Mouse (Mus musculus): Measurements from ENCODE around the gene Syngr1. TPM values are rescaled to one million over a fixed set of nuclear protein-coding genes. Genes with fewer than 3 reads are reported as not detected.

Syngr1 gene
- total and polyA plus RNA-seq, 3 experiments = 9.7 to 14.8 (median 11.3) TPM

GRCm38 (mm10) chr15:80158001-80158706 lies 67.0 kb downstream of the Syngr1 start:
- no peak for TF ChIP-seq EP300 (IDR thresholded peaks at IDR 0.05; ENCODE audit: low read length)
- no peak for TF ChIP-seq KAT2A (IDR thresholded peaks at IDR 0.05; ENCODE audit: insufficient replicate concordance, low read length)
- no peak for TF ChIP-seq GABPA (IDR thresholded peaks at IDR 0.05; ENCODE audit: insufficient replicate concordance, low read depth, low read length)
- no peak for TF ChIP-seq ZKSCAN1 (IDR thresholded peaks at IDR 0.05; ENCODE audit: borderline replicate concordance, low read depth, low read length)
- TF ChIP-seq MAFK (IDR thresholded peaks at IDR 0.05; ENCODE audit: insufficient replicate concordance, low read length) = no peak
- no peak for TF ChIP-seq USF1 (IDR thresholded peaks at IDR 0.05; ENCODE audit: low read depth, low read length)
- H3K9ac ChIP-seq (ENCODE audit: insufficient read depth, low read depth) = no peak overlapping the region
- H3K79me2 ChIP-seq (replicated peaks; ENCODE audit: control insufficient read depth, extremely low read depth, insufficient read depth, poor library complexity, severe bottlenecking) = no peaks in the 10 kb centered on the region
- no peak overlapping the region for H3K4me3 ChIP-seq (replicated peaks in 1 of 3; ENCODE audit: low read depth in 2 of 3, low read length in 2 of 3, poor library complexity in 1 of 3)
- H3K27me3 ChIP-seq (replicated peaks) = no peaks in the 10 kb centered on the region
- H3K27ac ChIP-seq (ENCODE audit: insufficient read depth, low read depth) = no peak overlapping the region
- no peak overlapping the region for H3K4me2 ChIP-seq (ENCODE audit: insufficient read depth, low read depth, poor library complexity, severe bottlenecking)
- peaks cover 76 to 98% of the 10 kb centered on the region in 2 experiments for H3K36me3 ChIP-seq (replicated peaks in 1 of 2; ENCODE audit: control insufficient read depth in 1 of 2, insufficient read depth in 1 of 2, low read length in 1 of 2)
- no peaks in the 10 kb centered on the region for H3K4me1 ChIP-seq (ENCODE audit: control insufficient read depth in 1 of 2, insufficient read depth in 2 of 2)
- in situ Hi-C loops (cut with MboI; ENCODE audit: low pct_ligation_motif_present, low pct_unique_long_range_greater_than_20kb, low sequenced_read_pairs) = no loop called here
- dilution Hi-C loops (cut with MboI; ENCODE audit: extremely low pct_ligation_motif_present, extremely low pct_unique_long_range_greater_than_20kb, low sequenced_read_pairs) = no loop called here
- no peaks in the 10 kb centered on the region for H3K9me3 ChIP-seq (replicated peaks; ENCODE audit: low read length)
- DNase-seq (ENCODE audit: extremely low read depth) = no peak

GRCm38 (mm10) chr15:80158707-80159090 lies 67.6 kb downstream of the Syngr1 start:
- H3K36me3 ChIP-seq (replicated peaks in 1 of 2; ENCODE audit: control insufficient read depth in 1 of 2, insufficient read depth in 1 of 2, low read length in 1 of 2) = peaks cover 72 to 94% of the 10 kb centered on the region in 2 experiments
- no peak overlapping the region for H3K4me3 ChIP-seq (replicated peaks in 1 of 3; ENCODE audit: low read depth in 2 of 3, low read length in 2 of 3, poor library complexity in 1 of 3)
- DNase-seq (ENCODE audit: extremely low read depth) = no peak
- no peak for TF ChIP-seq MYC (IDR thresholded peaks at IDR 0.05; ENCODE audit: low read depth, low read length)
- no peak for TF ChIP-seq PAX5 (IDR thresholded peaks at IDR 0.05; ENCODE audit: low read length)
- no peak for TF ChIP-seq E2F4 (IDR thresholded peaks at IDR 0.05; ENCODE audit: insufficient replicate concordance, low read depth, low read length)
- no peak for TF ChIP-seq RCOR1 (conservative IDR thresholded peaks at IDR 0.05; ENCODE audit: low read depth, low read length)
- no peak for TF ChIP-seq USF2 (conservative IDR thresholded peaks at IDR 0.05; ENCODE audit: low read depth, low read length)
- no peak for TF ChIP-seq NELFE (IDR thresholded peaks at IDR 0.05; ENCODE audit: low read depth, low read length)
- TF ChIP-seq UBTF (IDR thresholded peaks at IDR 0.05; ENCODE audit: low read depth, low read length) = no peak
- no peak for TF ChIP-seq JUND (conservative IDR thresholded peaks at IDR 0.05; ENCODE audit: low read depth, low read length)
- no peak for TF ChIP-seq EP300 (IDR thresholded peaks at IDR 0.05; ENCODE audit: low read length)
- no peak for TF ChIP-seq MAX (IDR thresholded peaks at IDR 0.05; ENCODE audit: low read length)
- H3K27me3 ChIP-seq (replicated peaks) = no peaks in the 10 kb centered on the region
- H3K9ac ChIP-seq (ENCODE audit: insufficient read depth, low read depth) = no peak overlapping the region
- no peak overlapping the region for H3K27ac ChIP-seq (ENCODE audit: insufficient read depth, low read depth)
- H3K79me2 ChIP-seq (replicated peaks; ENCODE audit: control insufficient read depth, extremely low read depth, insufficient read depth, poor library complexity, severe bottlenecking) = no peaks in the 10 kb centered on the region
- no peak overlapping the region for H3K4me2 ChIP-seq (ENCODE audit: insufficient read depth, low read depth, poor library complexity, severe bottlenecking)
- in situ Hi-C loops (cut with MboI; ENCODE audit: low pct_ligation_motif_present, low pct_unique_long_range_greater_than_20kb, low sequenced_read_pairs) (no loop called here), dilution Hi-C loops (cut with MboI; ENCODE audit: extremely low pct_ligation_motif_present, extremely low pct_unique_long_range_greater_than_20kb, low sequenced_read_pairs) (no loop called here)
- no peaks in the 10 kb centered on the region for H3K9me3 ChIP-seq (replicated peaks; ENCODE audit: low read length)
- no peaks in the 10 kb centered on the region for H3K4me1 ChIP-seq (ENCODE audit: control insufficient read depth in 1 of 2, insufficient read depth in 2 of 2)
